Mouse (Mus musculus): Measurements from ENCODE around the gene Lrrc18. TPM values are rescaled to one million over a fixed set of nuclear protein-coding genes. Genes with fewer than 3 reads are reported as not detected.

Gene Lrrc18
- polyA plus RNA-seq, 1 experiment from 2014 or later = 0.48 TPM

DNA sequence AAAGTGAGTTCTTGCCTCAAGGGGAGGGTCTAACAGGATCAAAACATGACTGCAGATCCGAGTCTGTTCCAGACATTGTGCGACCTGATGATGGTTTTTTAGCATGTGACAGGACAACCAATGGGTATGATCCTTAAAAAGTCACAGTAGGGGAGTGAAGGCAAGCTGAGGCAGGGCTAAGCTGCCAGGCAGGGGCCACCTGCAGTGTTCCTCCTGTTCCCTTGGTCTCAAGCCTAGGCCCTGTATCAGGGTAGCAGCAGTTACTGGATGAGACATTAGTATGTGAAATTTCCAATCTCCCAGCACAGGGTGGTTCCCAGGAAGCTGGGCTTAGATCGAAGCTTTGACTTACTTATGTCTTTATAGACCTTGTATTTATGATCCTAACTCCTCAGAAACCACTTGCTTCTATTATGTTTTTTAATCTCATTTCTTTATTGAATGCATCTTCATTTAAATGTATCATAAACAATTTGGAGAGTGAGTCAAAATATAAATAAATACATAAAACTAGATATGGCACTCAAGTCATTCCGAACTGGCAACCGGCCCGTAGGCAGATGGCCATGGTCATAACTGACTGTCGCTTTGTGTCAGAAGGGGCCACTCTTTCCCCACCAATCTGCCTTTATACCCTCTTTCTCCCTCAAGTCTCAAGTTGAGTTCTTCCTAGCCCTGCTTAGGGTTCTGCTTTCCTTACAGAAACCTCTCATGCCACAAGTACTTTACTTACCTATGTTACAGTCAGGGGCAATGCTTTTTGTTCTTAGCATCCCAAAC, 67.9 kb downstream of the Lrrc18 start:
- no peaks in the 10 kb centered on the region for H3K4me1 ChIP-seq
- ATAC-seq (ENCODE audit: insufficient number of reproducible peaks, insufficient read depth, low FRiP score, low TSS enrichment, low read depth) = no peak
- H3K4me3 ChIP-seq = no peak overlapping the region
- no peak overlapping the region for H3K9ac ChIP-seq
- no peaks in the 10 kb centered on the region for H3K36me3 ChIP-seq
- no peaks in the 10 kb centered on the region for H3K27me3 ChIP-seq
- no peak overlapping the region for H3K4me2 ChIP-seq
- 88% methylated on average over 7 of the region's 7 CpGs for WGBS
- no peaks in the 10 kb centered on the region for H3K9me3 ChIP-seq
- no peak overlapping the region for H3K27ac ChIP-seq

DNA sequence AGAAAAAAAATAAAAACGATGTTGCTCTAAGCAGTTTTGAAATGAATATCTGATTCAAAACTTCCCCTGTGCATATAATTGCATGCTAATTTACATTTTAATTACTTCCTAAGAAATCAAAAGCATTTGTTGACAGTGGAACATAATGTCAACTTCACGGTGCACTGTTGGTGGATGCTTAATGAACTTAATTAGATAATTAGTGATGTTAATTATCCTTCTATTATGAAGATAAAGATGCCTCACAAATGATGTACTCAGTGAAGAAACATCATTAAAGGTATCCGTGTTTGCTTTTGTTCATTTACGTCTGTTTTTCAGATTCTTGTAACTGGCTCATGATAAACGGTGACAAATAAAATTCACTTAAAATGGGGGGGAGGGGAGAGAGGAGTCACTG, 71.8 kb downstream of the Lrrc18 start:
- no peak for ATAC-seq (ENCODE audit: insufficient number of reproducible peaks, insufficient read depth, low FRiP score, low TSS enrichment, low read depth)
- Histone ChIP-seq H3K36me3 (no peaks in the 10 kb centered on the region), H3K27me3 (no peaks in the 10 kb centered on the region), H3K9ac (no peak overlapping the region), H3K9me3 (peaks cover 4% of the 10 kb centered on the region; the same call in 1 of the 2 replicates), H3K27ac (no peak overlapping the region), H3K4me3 (no peak overlapping the region), H3K4me2 (no peak overlapping the region), H3K4me1 (no peaks in the 10 kb centered on the region)
- WGBS = 67% methylated on average over 5 of the region's 5 CpGs

Other genes with a start within 250 kb of the Lrrc18 start
- gene Tmem273, start 205.4 kb upstream of the Lrrc18 start, polyA plus RNA-seq (2015; fragmentation: Nextera tagmentation; extraction: Ambion mirVana) = 0.47 and 0.63 TPM in 2 replicates
- gene Fam170b, start 157.4 kb upstream of the Lrrc18 start, polyA plus RNA-seq (2015; fragmentation: Nextera tagmentation; extraction: Ambion mirVana) = 0.15 TPM in 1 of 2 replicates, not detected in the other
- 20.9 and 21.7 TPM in 2 replicates for gene Vstm4, start 134.6 kb upstream of the Lrrc18 start, polyA plus RNA-seq (2015; fragmentation: Nextera tagmentation; extraction: Ambion mirVana)
- 0.22 and 0.26 TPM in 2 replicates for gene Wdfy4, start 194.1 kb downstream of the Lrrc18 start, polyA plus RNA-seq (2015; fragmentation: Nextera tagmentation; extraction: Ambion mirVana)
- gene Arhgap22, start 222.6 kb downstream of the Lrrc18 start, polyA plus RNA-seq (2015; fragmentation: Nextera tagmentation; extraction: Ambion mirVana) = 4.1 and 8.3 TPM in 2 replicates

Data from embryonic facial prominence, embryonic 13.5 days (tissue).